Mouse (Mus musculus) kidney, adult 2 months (tissue): ENCODE measurements at regions not wholly inside any gene's neighbourhood (a gene's known extent, or its start where the extent isn't known, plus 50 kb on each side); places are given as distances from the start of the nearest gene placed in this dataset.

Experiments used
- DNase-seq: peaks from one replicate; pipeline ENCODE4 v3.0.0; 2021
- H3K27ac ChIP-seq: fragments of 200-500 bp; 2 replicates; pipeline ENCODE4 v1.5.1; 2012; ENCODE audit warnings: low read depth, low read length, control low read depth, inconsistent platforms; ENCODE audit not compliant: insufficient read depth
- H3K27me3 ChIP-seq: fragments of 200-500 bp; replicated peaks from 2 replicates; pipeline ENCODE4 v1.6.1; 2012; ENCODE audit warnings: mild to moderate bottlenecking, moderate library complexity, low read length, inconsistent platforms; ENCODE audit not compliant: control insufficient read depth, insufficient read depth
- H3K36me3 ChIP-seq: fragments of 200-500 bp; 2 replicates; pipeline ENCODE4 v1.6.1; 2012; ENCODE audit warnings: mild to moderate bottlenecking, moderate library complexity, low read length, inconsistent platforms; ENCODE audit not compliant: control insufficient read depth, insufficient read depth
- H3K4me1 ChIP-seq: fragments of 200-500 bp; 2 replicates; pipeline ENCODE4 v1.6.1; 2011; ENCODE audit warnings: low read length; ENCODE audit not compliant: control insufficient read depth, insufficient read depth
- H3K4me3 ChIP-seq: fragments of 200-500 bp; 2 replicates; pipeline ENCODE4 v1.5.1; 2011; ENCODE audit warnings: mild to moderate bottlenecking, low read depth, low read length, control low read depth; ENCODE audit not compliant: insufficient read depth
- CTCF ChIP-seq: fragments of 200-500 bp; conservative IDR thresholded peaks from 2 replicates; pipeline ENCODE4 v1.5.1; 2011; ENCODE audit warnings: low read depth, mild to moderate bottlenecking, control low read depth, low read length, moderate library complexity, mixed read lengths; ENCODE audit not compliant: insufficient read depth, insufficient read length
- POLR2A ChIP-seq: fragments of 200-500 bp; IDR thresholded peaks from one replicate; pipeline ENCODE4 v1.6.1; 2011; ENCODE audit warnings: low read depth, low read length, control low read depth
- WGBS: fragments of 180-500 bp; shearing (Covaris S2); methylation state at CpG from one replicate; pipeline ENCODE4 v1.1.7; 2018; 5-methylcytosine and 5-hydroxymethylcytosine counted together

DNA sequence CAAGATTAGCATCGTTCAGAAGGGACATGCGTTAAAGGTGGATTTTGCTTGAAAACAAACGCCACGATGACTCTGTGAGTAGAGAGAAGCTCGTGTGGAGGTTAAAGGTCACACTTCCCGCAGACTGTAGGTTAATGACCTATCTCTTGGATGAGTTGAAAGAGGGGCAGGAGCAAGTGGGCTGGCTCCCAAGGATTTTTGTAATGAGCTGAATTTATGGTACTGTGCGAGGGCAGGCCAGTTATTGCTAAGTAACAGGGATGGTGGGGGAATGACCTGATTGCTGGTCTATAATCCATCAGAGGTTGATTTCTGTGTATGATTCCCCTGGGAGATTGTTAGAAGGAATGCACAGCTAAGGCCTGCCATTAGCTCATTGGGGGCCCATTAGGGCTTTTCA is 135.6 kb downstream of the Bach1 start:
- 39% methylated on average over 7 of the region's 7 CpGs for WGBS
- H3K4me3 ChIP-seq: no peak overlapping the region
- TF ChIP-seq CTCF (no peak), POLR2A (no peak)

DNA sequence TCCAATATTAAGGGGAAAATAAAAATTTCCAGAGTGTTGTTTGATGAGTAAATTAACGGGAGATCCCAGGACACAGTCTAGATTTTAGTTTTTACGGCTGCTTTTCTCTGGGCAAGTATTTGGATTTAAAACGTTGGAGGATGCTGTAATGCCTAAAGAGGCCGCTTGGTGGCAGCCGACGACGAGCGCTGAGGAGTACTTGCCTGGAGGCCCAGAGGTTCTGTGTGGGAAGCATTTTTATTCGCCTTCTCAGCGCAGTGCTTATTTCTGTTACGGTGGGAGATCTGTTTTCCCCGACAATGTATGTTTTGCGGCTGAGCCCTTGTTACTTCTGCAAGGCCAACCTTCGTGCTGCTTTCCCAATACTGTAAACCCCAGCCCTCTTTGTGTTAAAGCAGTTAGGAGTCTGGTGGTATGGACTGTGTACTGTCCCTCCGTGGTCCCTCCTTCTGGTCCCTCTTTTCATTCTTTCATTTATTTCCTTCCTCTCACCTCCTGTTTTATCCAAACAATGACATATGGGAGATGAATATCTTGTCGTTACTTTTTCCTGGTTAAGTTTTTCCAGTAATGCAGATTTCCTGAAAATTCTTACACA is 142.3 kb downstream of the Bach1 start:
- no peaks in the 10 kb centered on the region for H3K36me3 ChIP-seq
- DNase-seq: peak; percentile 67
- no peaks in the 10 kb centered on the region for H3K27me3 ChIP-seq
- TF ChIP-seq CTCF: peak; percentile 77
- no peak for TF ChIP-seq POLR2A
- no peaks in the 10 kb centered on the region for H3K4me1 ChIP-seq
- WGBS: 9% methylated on average over 16 of the region's 16 CpGs
- H3K27ac ChIP-seq: no peak overlapping the region
- H3K4me3 ChIP-seq: no peak overlapping the region

More for the DNA sequence above, 135.6 kb downstream of the Bach1 start:
- Histone ChIP-seq H3K27me3 (no peaks in the 10 kb centered on the region), H3K27ac (no peak overlapping the region), H3K36me3 (no peaks in the 10 kb centered on the region), H3K4me1 (no peaks in the 10 kb centered on the region)
- DNase-seq: no peak
